Mouse (Mus musculus) v-Abl transformed pro-B cells (cell line): ENCODE results near the gene Apcs.

Experiments used
- in situ Hi-C, 2 experiments: fragments of 400-800 bp; cut with MboI; formaldehyde crosslinking; loops; one replicate each; pipeline ENCODE4 v1.15.1; 2025; ENCODE audit not compliant: unreplicated experiment in 2 of 2

Gene Apcs

DNA sequence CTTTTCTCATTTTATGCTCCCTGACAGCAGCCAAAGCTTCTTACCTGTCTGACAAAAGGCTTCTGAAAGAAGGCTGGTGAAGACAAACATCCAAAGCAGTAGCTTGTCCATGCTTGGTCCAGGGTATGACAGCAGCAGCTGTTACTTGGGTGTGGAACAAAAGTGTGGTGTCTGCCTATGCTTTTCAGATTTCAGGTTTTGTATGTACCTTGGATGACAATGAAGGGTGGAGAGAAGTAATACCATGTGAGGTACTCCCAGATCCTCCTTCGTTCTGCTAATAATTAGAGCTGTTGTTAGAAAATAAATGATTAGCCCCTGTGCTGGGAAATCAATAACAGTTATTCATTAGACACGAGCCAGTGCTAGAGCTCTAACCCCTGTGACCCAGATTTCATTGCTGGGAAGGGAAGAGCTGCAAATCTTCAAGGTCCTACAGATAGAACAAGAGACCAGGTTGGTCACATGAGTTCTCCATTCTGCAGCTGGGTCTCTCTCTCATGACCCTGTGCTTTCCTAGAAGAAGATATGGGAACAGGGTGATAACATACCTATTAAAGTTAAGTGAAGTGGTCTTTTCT lies at the start of gene Apcs:
TSS of gene Apcs (minus strand) at position 265 of the 581 bp plus-strand sequence.
- in situ Hi-C loops, result no loop called here

- in situ Hi-C loops, result loop anchor here in 1 of 2 experiments (25.0 kb wide), 1 partner anchor 1395 kb away; the partner anchor contains the start of gene Itln1
Measured at GRCm38 (mm10) chr1:172932197-172932596, 37.4 kb upstream of the Apcs start.

DNA sequence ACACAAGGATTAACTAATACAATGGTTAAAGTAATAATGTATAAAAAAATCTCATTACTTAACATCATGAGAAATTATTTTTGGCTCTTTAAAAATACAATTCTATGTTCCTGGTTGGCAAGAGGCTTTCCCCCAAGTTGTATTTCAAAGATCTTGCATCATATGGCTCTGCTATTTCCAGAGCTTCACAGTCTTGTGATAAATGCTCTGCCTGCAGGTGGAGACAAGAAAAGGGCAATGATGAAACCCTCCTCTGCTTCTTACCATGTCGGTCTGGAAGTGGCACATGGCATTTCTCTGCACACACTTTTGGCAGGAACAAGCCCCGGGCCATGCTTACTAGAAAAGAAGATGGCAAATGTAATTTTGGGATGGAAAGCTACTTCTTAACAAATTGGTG lies 23.6 kb upstream of the Apcs start:
- in situ Hi-C loops, result no loop called here

GRCm38 (mm10) chr1:172917115-172917514 lies 22.3 kb upstream of the Apcs start:
- in situ Hi-C loops, result no loop called here

GRCm38 (mm10) chr1:172903313-172903712 lies 8.5 kb upstream of the Apcs start:
- in situ Hi-C loops, result no loop called here

GRCm38 (mm10) chr1:172895435-172895834 lies 594 bp upstream of the Apcs start:
- in situ Hi-C loops, result no loop called here

DNA sequence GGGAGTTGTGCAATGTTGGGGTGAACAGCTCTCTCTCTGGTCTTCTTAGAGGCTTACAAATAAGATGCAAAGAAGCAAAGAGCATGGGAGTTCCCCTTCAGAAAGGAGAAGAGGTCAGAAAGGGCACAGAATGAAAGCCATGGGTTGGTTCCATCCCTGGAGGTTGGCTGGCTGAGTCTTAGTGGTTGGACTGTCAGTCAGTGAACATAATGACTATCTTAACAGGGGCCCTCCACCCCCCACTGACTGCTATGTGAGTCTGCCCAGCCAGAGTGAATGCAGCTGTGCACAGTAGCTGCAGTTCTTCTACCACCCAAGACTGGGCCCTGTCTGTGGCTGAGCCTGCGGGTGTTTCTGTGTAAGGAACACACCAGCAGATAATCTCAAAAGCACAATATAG lies 18.2 kb downstream of the Apcs start:
- in situ Hi-C loops, result no loop called here

DNA sequence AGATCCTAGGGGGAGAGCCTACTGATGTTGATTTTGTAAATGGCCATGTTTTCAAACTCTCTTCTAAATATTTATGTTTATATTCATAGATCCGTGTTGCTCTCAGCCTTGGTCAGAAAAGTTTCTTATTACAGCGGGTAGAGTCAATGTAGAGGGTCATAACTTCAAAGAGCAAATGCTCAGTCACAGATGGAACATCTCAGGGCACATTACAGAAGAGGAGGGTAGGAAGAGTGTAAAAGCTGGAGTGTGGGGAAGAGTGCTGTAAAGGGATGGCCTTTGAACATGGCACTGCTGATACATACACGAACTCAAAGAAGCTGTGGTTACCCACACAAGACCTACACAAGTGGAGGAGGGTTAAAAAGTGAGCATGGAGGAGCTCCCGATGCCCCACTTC lies 19.6 kb downstream of the Apcs start:
- in situ Hi-C loops, result no loop called here

DNA sequence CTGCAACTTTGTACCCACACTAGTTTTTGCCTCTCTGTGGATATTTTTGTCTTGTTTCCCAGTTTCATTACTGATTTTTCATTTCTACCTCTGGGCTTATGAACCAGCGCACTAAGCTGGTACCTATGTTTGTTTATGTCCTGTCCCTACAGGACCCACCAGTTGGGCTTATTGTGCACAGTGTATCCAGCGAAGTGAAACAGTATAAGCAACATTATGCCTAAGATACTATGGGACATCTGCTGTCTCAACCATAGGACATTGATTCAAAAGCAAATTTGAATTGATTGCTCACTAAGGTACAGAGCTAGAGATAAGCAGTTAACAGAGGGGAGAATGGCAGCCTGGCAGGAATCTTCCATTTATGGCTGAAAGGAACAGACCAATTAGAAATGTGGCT lies 46.7 kb downstream of the Apcs start:
- in situ Hi-C loops, result no loop called here

GRCm38 (mm10) chr1:172847044-172847761 lies 47.6 kb downstream of the Apcs start:
- in situ Hi-C loops, result no loop called here
